Mouse (Mus musculus): Measurements from ENCODE around the gene Eif2ak1.

DNA sequence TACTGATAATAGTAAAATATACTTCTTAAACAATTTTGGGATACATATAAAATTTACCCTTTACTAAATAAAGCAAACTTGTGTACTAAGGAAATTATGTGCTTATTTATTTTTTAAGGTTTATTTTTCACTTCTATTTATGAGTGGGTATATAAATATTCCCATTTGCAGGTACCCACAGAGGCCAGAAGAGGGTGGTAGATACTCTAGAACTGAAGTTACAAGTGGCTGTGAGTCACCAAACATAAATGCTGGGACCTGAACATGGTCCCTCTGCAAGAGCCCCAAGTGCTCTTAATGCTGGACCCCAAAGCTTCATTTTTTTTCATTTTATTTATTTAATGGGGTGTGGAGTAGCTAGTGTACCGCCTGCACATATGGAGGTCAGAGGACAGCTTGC lies 116.3 kb downstream of the Eif2ak1 start:
- TF ChIP-seq CTCF (IDR thresholded peaks at IDR 0.05; ENCODE audit: control insufficient read depth, insufficient read depth, insufficient read length) (no peak), USF1 (IDR thresholded peaks at IDR 0.05; ENCODE audit: low read depth) (no peak), MAX (IDR thresholded peaks at IDR 0.05) (no peak), MYOD1 (IDR thresholded peaks at IDR 0.05; ENCODE audit: control insufficient read depth, insufficient read length, low read depth) (no peak), CEBPB (IDR thresholded peaks at IDR 0.05; ENCODE audit: low read depth) (no peak), FOSL1 (IDR thresholded peaks at IDR 0.05; ENCODE audit: insufficient read depth, low read length, poor library complexity, severe bottlenecking) (no peak), MYOG (IDR thresholded peaks at IDR 0.05; ENCODE audit: control insufficient read depth, extremely low read depth, insufficient read length) (no peak)

Measured in C2C12 (cell line).